Mouse (Mus musculus): ENCODE measurements around the gene Gpx2.
"Not testable (repeated sequence)": the region's sequence is repeated elsewhere in the genome, so short reads cannot be mapped to it uniquely, and the experiment has no call there.

GRCm38 (mm10) chr12:76792540-76792939 lies 2.8 kb downstream of the Gpx2 start:
- TF ChIP-seq CTCF (IDR thresholded peaks at IDR 0.05; ENCODE audit: extremely low read depth, insufficient read length, insufficient replicate concordance, low read depth, low read length) = 0 out of 2 replicates have a peak, but pooled peaks have one; percentile 5
- not testable (repeated sequence) for TF ChIP-seq POLR2A (IDR thresholded peaks at IDR 0.05; ENCODE audit: low read depth, low read length)

All from small intestine, adult 2 months (tissue).